Mouse (Mus musculus): ENCODE results near the gene Tango2.
A peak's percentile ranks its signal among the peaks of the same experiment; 100 is the strongest.

Gene Tango2

DNA sequence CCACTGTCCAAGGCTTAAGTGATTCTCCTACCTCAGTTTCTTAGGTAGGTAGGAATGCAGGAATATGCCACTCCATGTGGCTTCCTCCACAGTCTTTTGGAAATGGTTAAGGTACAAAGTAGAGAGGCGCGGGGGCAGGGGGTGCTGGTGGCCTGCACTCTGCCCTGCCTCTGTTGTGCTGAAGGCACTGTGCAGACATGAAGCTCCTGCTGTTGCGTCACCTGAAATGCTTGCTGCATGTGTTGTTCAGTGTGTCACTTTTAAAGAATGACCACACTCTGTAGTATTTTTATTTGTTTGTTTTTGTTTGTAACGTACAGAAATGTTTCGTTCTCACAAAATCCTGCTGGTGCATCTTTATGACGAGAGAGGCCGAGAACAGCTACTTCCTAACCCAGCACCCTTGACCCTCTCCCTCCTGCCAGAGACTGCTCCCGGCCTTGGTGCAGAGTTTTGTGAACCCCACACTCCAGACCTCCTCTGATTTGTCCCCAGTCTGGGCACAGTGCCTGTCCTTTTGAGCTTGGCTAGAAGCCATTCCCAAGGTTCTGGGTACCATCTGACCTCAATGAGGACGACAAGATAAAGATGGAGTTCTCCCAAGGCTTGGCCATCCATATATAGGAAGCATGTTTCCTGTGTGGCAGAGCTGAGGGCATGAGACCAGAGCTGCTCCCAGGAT lies 35.3 kb upstream of the Tango2 start:
- DNase-seq: no peak

DNA sequence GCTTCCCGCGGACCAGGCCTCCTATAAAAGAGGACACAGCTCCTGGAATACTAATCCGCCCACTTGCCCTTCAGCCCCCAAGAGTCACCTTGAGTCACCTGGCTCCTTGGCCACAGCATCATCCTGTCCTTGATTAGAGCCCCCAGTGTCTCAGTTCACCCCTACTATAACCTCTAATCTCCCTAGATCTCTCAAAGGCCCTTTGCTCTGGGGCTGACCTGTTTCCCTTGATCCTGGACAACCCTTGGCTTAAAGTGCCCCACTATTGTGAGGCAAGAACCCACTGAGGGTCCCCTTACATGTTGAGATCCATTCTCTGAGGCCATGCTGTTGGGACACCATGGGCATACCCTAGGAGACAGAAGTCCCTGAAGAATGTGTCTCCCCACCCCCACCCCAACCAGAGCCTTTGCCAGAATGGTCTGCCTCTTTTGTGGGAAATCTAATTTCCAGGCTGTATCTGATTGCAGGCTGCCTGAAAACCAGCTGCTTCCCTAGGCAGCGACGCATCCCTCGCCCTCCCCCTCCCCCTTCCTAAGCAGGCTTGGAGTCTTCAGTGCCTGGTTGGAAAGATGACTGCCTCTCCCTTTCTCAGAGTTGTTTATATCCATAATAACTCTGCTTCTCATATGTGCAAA lies 33.8 kb upstream of the Tango2 start:
- no peak for DNase-seq

DNA sequence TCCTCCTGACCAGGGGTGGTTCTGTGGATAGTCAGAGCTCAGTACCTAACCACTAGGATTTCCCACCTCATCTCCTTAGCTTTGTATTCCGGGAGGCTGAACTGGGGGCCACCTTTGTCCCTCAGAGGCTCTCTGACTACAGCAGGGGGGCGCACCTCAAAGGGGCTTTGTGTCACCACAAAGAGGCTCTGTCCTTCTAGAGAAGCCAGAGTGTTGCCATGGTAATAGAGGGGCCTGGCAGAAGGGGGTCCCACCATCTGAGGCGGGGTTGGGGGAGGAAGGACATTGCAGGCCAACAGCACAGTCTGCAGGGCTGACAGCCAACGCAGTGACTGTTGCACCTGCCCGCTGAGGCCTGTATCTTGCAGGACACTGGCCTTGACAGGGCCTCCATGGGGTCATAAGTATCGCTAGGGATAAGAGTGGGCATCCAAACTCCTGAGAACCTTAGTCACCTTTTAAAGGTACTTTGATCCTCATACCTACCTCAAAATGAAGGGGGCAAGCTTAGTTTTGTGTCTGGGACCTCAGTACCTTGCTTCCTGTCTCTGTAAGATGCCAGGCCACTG lies 32.7 kb upstream of the Tango2 start:
- DNase-seq: no peak

DNA sequence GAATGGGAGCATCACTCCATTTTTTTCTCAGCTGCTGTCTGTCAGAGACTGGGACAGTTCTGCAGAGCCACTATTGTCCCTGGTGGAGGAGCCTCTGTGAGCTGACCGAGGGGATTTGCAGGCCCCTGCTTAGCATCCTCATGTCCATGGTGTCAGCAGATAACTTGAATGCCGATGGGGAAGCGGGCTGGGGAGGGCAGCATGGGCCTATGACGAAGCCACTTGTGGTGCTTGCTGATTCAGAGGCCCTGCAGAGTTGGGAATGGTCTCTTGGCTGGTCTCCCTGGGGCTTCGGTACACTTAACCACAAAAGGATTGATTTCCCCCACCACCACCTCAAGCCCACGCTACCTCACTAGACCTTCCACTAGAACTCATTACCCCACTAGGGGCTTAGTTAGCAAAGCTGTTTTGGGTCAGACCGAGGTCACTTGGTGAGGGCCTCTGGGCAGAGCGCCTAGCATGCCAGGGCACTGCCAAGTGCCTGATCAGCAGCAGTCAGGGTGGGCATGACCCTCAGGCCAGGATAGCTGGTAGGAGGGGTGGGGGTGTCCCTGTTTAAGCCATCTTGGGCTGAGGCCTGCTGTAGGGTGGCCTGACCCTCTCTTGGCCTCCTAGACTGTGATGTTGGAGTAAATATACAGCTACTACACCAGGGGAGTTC lies 31.6 kb upstream of the Tango2 start:
- no peak for DNase-seq

- no peak for DNase-seq
Observed at GRCm38 (mm10) chr16:18378489-18378888, 30.6 kb upstream of the Tango2 start.

- no peak for DNase-seq
Observed at GRCm38 (mm10) chr16:18377203-18377602, 29.3 kb upstream of the Tango2 start.

GRCm38 (mm10) chr16:18376297-18376954 lies 28.5 kb upstream of the Tango2 start:
- DNase-seq: no peak

DNA sequence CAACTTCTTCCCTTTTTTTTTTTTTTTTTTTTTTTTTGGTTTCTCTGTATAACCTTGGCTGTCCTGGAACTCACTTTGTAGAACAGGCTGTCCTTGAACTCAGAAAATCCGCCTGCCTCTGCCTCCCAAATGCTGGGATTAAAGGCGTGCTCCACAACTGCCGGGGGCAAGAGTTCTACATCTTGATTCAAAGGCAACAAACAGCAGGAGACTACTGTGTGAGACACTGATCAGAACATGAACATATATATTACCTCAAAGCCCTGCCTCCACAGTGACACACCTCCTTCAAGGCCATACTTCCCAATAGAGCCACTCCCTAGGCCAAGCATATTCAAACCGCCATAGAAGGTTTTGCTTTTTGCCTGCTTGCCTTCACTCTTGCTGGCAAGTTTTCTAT lies 25.7 kb upstream of the Tango2 start:
- DNase-seq: no peak

- DNase-seq: no peak
Observed at GRCm38 (mm10) chr16:18370197-18370596, 22.3 kb upstream of the Tango2 start.

DNA sequence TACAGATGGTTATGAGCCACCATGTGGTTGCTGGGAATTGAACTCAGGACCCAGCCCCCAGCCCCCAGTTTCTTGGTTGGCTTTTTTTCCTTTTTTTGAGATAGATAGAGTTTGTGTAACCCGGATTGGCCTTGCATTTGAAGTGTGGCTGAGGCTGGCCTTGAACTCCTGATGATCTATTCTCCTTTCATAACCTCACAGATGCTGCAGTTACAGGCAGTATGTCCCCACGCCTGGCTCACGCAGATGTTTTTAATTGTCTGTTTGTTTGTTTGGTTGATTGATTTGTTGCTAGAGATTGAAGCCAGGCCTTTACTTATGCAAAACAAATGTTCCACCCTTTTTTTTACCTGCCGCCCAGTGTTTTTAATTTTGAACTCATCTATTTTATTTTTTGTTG lies 18.9 kb upstream of the Tango2 start:
- DNase-seq: no peak

DNA sequence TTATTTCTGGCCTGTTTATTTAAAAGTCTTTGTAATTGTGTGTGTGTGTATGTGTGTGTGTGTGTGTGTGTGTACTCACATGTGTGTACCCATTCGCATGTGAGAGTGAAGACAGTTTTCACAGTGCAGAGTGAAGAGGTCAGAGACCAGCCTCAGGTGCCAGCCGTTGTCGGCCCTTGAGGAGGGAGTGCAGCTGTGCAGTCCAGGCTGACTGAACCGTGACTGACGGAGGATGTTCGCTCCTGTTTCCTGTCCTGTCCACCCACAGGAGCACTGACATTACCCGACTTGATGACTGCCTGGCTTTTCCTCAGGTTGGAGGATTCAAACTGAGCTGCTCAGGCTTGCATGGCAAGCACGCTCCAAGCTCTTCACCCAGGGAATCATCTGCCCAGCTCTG lies 15.0 kb upstream of the Tango2 start:
- no peak for DNase-seq

GRCm38 (mm10) chr16:18360151-18360805 lies 12.4 kb upstream of the Tango2 start:
- no peak for DNase-seq

DNA sequence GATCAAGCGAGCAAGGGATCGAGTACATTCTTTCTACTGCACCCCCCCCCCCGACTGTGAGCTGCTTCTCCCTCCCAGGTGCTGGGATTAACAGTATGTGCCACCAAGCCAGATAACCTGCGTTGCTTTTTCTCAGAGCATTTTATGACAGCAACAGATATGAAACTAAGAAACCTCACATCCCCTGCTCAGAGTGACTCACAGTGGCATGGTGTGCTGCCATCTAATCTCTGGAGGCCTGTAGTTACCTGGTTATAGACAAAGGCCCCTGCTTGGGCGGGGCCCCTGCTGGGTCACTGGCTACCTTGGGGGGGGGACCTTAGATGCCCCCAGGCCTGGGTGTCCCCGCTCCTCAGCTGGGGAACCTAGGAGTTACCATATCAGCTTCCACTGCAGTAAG lies 10.1 kb upstream of the Tango2 start:
- DNase-seq: no peak

- no peak for DNase-seq
Observed at GRCm38 (mm10) chr16:18356961-18357360, 9.1 kb upstream of the Tango2 start.

GRCm38 (mm10) chr16:18353106-18353505 lies 5.2 kb upstream of the Tango2 start:
- DNase-seq: no peak

GRCm38 (mm10) chr16:18351313-18352055 lies 3.6 kb upstream of the Tango2 start:
- DNase-seq: peak; percentile 60

- DNase-seq: no peak
Observed at GRCm38 (mm10) chr16:18349761-18350325, 1.9 kb upstream of the Tango2 start.

DNA sequence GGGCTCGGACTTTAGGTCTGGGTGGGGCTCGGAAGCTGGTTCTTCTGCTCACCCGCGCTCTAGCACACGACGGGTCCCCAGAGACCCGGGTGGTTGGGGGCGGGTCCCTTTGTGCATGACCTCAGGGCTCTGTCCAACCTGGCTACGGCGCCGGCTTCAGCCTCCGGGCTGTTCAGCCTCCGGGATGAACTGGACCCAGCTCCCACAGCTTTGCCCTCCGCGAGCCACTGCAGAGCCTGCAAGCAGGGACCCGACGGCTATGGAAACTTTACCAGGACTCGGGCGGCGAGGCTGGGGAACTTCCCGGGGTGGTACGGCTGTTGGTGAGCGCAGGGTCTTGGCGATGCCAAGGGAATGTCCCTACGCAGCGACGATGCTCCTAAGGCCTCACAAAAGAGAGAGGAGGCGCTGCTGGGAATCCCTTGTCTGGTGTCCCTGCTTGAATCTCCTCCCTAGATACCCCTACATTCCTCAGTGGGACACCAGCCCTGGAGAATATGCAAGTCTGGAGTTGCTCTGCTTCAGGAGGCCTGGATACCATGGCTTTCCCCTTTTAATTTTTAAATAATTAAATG lies 785 bp upstream of the Tango2 start:
- peak; percentile 26 for DNase-seq

GRCm38 (mm10) chr16:18345243-18345642 lies 2.7 kb downstream of the Tango2 start:
- DNase-seq: peak; percentile 86

GRCm38 (mm10) chr16:18343778-18344177 lies 4.1 kb downstream of the Tango2 start:
- DNase-seq: peak; percentile 98

All from right cerebral cortex, postnatal 14 days (tissue).